In the genomic region with DNA sequence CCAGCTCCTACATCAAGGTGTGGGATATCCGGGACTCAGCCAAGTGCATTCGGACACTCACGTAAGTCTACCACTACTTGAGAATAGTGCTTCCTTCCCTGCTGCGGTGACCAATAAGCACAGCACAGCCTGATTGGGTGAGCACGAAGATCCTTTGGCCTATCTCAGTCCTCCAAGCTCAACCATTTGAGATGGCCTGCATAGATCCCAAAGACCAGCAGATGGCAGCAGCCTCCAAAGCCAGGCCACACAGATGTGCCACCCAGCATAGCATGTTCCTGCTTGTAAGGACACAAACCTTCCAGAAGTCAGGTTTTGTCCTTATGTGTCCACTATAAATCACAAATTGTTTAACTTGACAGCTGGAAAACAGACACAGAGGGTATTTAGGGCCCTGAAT, we compare ENCODE assay signal across 8 mouse cellular contexts. TPM values are rescaled to one million over a fixed set of nuclear protein-coding genes. Genes with fewer than 3 reads are reported as not detected.
A peak's percentile ranks its signal among the peaks of the same experiment; 100 is the strongest.
DNase-seq lines count a peak whose midpoint lies in the region; ATAC-seq and TF ChIP-seq lines count a peak whose summit lies in the region.

No protein-coding gene starts in this region.

- no peak overlapping the region for H3K4me3 ChIP-seq in gastrocnemius, adult 2 months
- H3K4me3 ChIP-seq in left cerebral cortex, adult 2 months: no peak overlapping the region

- ATAC-seq in megakaryocyte progenitor cell, adult 5-6 weeks (replicated peaks; ENCODE audit: poor library complexity): peak; percentile 88

- DNase-seq in left cerebral cortex, adult 11 months (ENCODE audit: low spot score): peak; percentile 76
- DNase-seq in left cerebral cortex, adult 8-10 months (ENCODE audit: low spot score in 2 of 2): no peak
- peak; percentile 65 to 76 for DNase-seq in cerebellum, postnatal 4 days (ENCODE audit: low spot score in 2 of 2)
- peak; percentile 76 for DNase-seq in gastrocnemius, adult 2 months
- peak; percentile 67 for DNase-seq in hindlimb bud, embryonic 11.5 days (ENCODE audit: extremely low spot score, low read depth, low spot score)
- DNase-seq in left cerebral cortex, adult 2 months (ENCODE audit: extremely low spot score in 1 of 2, low spot score in 2 of 2): peak; percentile 72 to 76
- peak; percentile 80 to 82 for DNase-seq in right cerebral cortex, postnatal 10 days (ENCODE audit: low spot score in 2 of 2)

- peak; percentile 90 for TF ChIP-seq CTCF in gastrocnemius, adult 2 months (IDR thresholded peaks at IDR 0.05)
- TF ChIP-seq CTCF in left cerebral cortex, adult 2 months (IDR thresholded peaks at IDR 0.05): peak; percentile 81

- no peak overlapping the region for H3K27ac ChIP-seq in gastrocnemius, adult 2 months
- H3K27ac ChIP-seq in left cerebral cortex, adult 2 months: no peak overlapping the region

- intact Hi-C loops in gastrocnemius, adult 2 months (cut with DNase I): loop anchor here (1.0 kb wide), 1 partner anchor 289 kb away; no protein-coding TSS in a partner anchor
- intact Hi-C loops in left cerebral cortex, adult 2 months (cut with DNase I): loop anchor here (1.0 to 2.0 kb wide), 2 partner anchors 42 to 289 kb away; partner anchors contain the start of gene Mroh3

RNA-seq across cellular contexts. Expression of gene Kif21b, which starts 38.9 kb away (rescaled TPM):
- total RNA-seq in left cerebral cortex, adult 8-10 months (2022): 10 to 100 TPM; 49.0 to 57.8 (median 53.5) TPM
- under 1 TPM; 0.46 to 0.47 TPM for total RNA-seq in gastrocnemius, adult 2 months (2021)
- total RNA-seq in left cerebral cortex, adult 2 months (2021): 10 to 100 TPM; 67.3 to 74.2 TPM
- 7.7 and 8.6 TPM in 2 replicates for total RNA-seq in megakaryocyte progenitor cell, adult 5-6 weeks (2015)
- 8.0 and 10.3 TPM in 2 replicates for total RNA-seq in megakaryocyte progenitor cell, adult 5-6 weeks (2017)

RNA-seq across cellular contexts. Expression of gene Mroh3, which starts 42.5 kb away (rescaled TPM):
- total RNA-seq in left cerebral cortex, adult 8-10 months (2022): 1 to 10 TPM in 1 of 4 experiments, under 1 TPM in 3; 0.37 to 1.2 (median 0.56) TPM
- total RNA-seq in gastrocnemius, adult 2 months (2021): not detected
- 1 to 10 TPM; 1.2 to 1.8 TPM for total RNA-seq in left cerebral cortex, adult 2 months (2021)
- total RNA-seq in megakaryocyte progenitor cell, adult 5-6 weeks (2015): not detected in 2 replicates
- not detected in 2 replicates for total RNA-seq in megakaryocyte progenitor cell, adult 5-6 weeks (2017)

Comparison
In these comparisons a context has a peak if more than half of its experiments do, and no peak if none do; other contexts are left out.
1. DNase-seq: peak in left cerebral cortex, adult 11 months (single experiment), cerebellum, postnatal 4 days (2 of 2), gastrocnemius, adult 2 months (single experiment), hindlimb bud, embryonic 11.5 days (single experiment), left cerebral cortex, adult 2 months (2 of 2) and right cerebral cortex, postnatal 10 days (2 of 2); none in left cerebral cortex, adult 8-10 months (0 of 2).
2. RNA of gene Kif21b, which starts 38.9 kb away (total RNA-seq): 67.3 to 74.2 TPM in left cerebral cortex, adult 2 months, 49.0 to 57.8 TPM in left cerebral cortex, adult 8-10 months and 7.7 to 10.3 TPM in megakaryocyte progenitor cell, adult 5-6 weeks; 0.46 to 0.47 TPM in gastrocnemius, adult 2 months; every median in the first group is over 4 times any median in the second.